Mouse (Mus musculus) adrenal gland, postnatal 36 days (tissue): Measurements from ENCODE around the gene Shisa5. TPM values are rescaled to one million over a fixed set of nuclear protein-coding genes. Genes with fewer than 3 reads are reported as not detected.

Experiments used
- total RNA-seq, 2 experiments: library from RNA; stranded (reverse); gene quantifications; 2 replicates each; pipeline ENCODE4 v1.2.3; 2021

Shisa5 gene
- total RNA-seq, 2 experiments from 2014 or later = 122 to 128 TPM

Other genes with a start within 250 kb of the Shisa5 start
- gene Nckipsd, start 230.2 kb upstream of the Shisa5 start, total RNA-seq = 10 to 100 TPM in 1 of 2 experiments, 1 to 10 TPM in 1; 9.8 to 12.5 TPM
- 1 to 10 TPM; 3.0 to 5.8 TPM for gene Celsr3, start 212.2 kb upstream of the Shisa5 start, total RNA-seq
- 10 to 100 TPM in 1 of 2 experiments, 1 to 10 TPM in 1; 8.5 to 10.9 TPM for gene Slc26a6, start 185.3 kb upstream of the Shisa5 start, total RNA-seq
- gene Tmem89, start 123.9 kb upstream of the Shisa5 start, total RNA-seq = not detected
- gene Uqcrc1, start 101.9 kb upstream of the Shisa5 start, total RNA-seq = 100 to 1,000 TPM; 632 to 663 TPM
- 1 to 10 TPM; 3.9 to 6.0 TPM for gene Col7a1, start 85.0 kb upstream of the Shisa5 start, total RNA-seq
- gene Ucn2, start 52.6 kb upstream of the Shisa5 start, total RNA-seq = 1 to 10 TPM in 1 of 2 experiments, not detected in 1; 1.1 TPM
- gene Pfkfb4, start 46.8 kb upstream of the Shisa5 start, total RNA-seq = 10 to 100 TPM in 1 of 2 experiments, 1 to 10 TPM in 1; 4.8 to 13.2 TPM
- 10 to 100 TPM; 19.7 to 23.4 TPM for gene Trex1, start 21.2 kb downstream of the Shisa5 start, total RNA-seq
- 10 to 100 TPM; 16.3 to 18.3 TPM for gene Atrip, start 35.6 kb downstream of the Shisa5 start, total RNA-seq
- 10 to 100 TPM; 15.6 to 20.1 TPM for gene Ccdc51, start 43.9 kb downstream of the Shisa5 start, total RNA-seq
- 100 to 1,000 TPM; 384 to 426 TPM for gene Tma7, start 44.0 kb downstream of the Shisa5 start, total RNA-seq
- 100 to 1,000 TPM in 1 of 2 experiments, 10 to 100 TPM in 1; 82.7 to 123 TPM for gene Plxnb1, start 56.8 kb downstream of the Shisa5 start, total RNA-seq
- not detected for gene Fbxw21, start 123.5 kb downstream of the Shisa5 start, total RNA-seq
- gene Fbxw13, start 157.4 kb downstream of the Shisa5 start, total RNA-seq = not detected
- gene Fbxw20, start 196.2 kb downstream of the Shisa5 start, total RNA-seq = not detected
- gene Fbxw14, start 249.1 kb downstream of the Shisa5 start, total RNA-seq = not detected